Mouse (Mus musculus): ENCODE measurements around the gene Tmem107.

Gene Tmem107

GRCm38 (mm10) chr11:69070590-69071222 lies at the start of gene Tmem107:
TSS of gene Tmem107 (plus strand) at chr11:69070806.
- in situ Hi-C loops (cut with MboI, MseI), result no loop called here

DNA sequence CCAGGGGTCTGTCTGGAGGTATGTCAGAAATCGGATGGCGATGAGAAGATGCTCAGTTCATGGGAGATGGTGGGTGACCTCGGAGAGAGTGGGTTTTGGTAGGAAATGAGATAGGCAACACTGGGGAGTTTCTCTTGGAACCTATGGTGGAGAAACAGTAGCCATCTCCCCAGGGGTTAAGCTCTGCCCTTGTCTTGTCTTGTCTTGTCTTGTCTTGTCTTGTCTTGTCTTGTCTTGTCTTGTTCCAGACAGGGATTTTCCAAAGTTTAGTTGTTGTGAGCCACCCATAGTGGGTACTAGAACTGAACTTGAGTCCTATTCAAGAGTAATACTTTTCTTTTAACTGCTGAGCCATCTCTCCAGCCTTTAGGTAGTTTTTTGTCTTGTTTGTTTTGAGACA lies 44.0 kb upstream of the Tmem107 start:
- in situ Hi-C loops (cut with MboI, MseI), result no loop called here

DNA sequence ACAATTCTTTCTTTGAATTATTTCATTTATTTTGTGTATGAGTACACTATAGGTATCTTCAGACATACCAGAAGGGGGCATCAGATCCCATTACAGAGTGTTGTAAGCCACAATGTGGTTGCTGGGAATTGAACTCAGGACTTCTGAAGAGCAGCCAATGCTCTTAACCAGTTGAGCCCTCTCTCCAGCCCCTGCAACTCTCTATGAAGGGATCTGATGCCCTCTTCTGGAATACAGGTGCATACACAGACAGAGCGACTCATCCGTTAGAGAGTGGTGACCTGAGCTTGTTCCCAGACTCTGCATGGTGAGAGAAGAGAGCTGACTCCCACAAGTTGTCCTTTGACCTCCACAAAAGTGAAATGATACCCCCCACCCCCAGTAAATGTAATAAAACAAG lies 41.8 kb upstream of the Tmem107 start:
- in situ Hi-C loops (cut with MboI, MseI), result no loop called here

DNA sequence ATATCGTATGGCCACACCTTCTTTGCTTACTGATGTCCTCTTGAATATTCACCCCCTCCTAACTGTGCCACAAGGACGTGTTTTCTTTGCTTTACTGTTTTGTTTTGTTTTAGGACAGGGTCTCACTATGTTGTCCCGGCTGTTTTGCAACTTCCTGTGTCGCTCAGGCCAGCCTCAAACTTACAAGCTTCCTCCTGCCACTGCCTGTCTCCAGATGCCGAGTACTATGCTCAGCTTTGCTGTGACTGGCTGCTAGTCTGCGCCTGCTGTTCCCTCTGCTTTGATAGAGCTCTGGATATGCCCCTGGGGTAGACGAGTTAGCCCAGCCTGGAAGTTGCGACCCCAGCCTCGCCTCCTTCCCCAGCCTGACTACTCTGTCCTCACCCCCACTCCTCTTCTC lies 37.1 kb upstream of the Tmem107 start:
- in situ Hi-C loops (cut with MboI, MseI), result loop anchor here in 1 of 2 experiments (5.0 kb wide), 1 partner anchor 1079 kb away; no protein-coding TSS in a partner anchor

GRCm38 (mm10) chr11:69034585-69034984 lies 36.0 kb upstream of the Tmem107 start:
- in situ Hi-C loops (cut with MboI, MseI), result loop anchor here in 1 of 2 experiments (5.0 kb wide), 1 partner anchor 1078 kb away; no protein-coding TSS in a partner anchor

DNA sequence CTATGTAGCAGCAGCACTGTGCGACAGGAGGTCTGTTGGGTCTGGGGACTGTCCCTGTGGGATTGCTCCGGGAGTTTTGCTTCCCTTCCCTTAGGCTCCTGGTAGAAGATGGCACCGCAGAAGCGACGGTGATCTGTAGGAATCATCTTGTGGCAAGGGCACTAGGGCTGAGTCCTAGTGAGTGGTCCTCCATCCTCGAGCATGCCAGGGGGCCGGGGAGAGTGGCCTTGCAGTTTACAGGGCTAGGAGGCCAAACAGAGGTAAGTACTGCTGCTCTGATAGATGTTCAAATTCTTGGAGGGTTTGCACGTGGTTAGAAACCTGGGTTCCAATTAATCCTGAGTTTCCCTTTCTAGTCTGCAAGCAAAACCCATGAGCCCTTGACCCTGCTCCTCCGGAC lies 35.2 kb upstream of the Tmem107 start:
- in situ Hi-C loops (cut with MboI, MseI), result loop anchor here in 1 of 2 experiments (5.0 kb wide), 1 partner anchor 68 kb away; the partner anchor contains the start of gene Slc25a35

DNA sequence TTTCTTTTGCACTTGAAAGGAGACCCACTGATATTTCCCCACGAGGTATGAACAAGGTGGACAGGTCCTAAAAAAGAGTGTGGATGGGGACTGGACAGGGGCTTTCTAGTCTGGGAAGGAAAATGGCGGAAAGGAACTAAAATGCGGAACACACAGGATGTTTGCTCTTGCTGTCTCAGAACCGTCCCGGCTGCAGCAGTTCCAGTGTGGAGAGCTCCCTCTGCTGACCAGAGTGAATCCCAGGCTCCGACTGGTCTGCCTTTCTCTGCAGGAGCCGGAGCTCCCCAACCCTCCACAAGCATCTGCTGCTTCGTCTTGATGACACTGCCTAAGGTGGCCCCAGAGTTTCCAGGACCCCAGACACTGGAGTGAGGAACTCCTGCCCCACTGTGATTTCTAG lies 34.8 kb upstream of the Tmem107 start:
- in situ Hi-C loops (cut with MboI, MseI), result loop anchor here in 1 of 2 experiments (5.0 kb wide), 1 partner anchor 69 kb away; the partner anchor contains the start of gene Slc25a35

DNA sequence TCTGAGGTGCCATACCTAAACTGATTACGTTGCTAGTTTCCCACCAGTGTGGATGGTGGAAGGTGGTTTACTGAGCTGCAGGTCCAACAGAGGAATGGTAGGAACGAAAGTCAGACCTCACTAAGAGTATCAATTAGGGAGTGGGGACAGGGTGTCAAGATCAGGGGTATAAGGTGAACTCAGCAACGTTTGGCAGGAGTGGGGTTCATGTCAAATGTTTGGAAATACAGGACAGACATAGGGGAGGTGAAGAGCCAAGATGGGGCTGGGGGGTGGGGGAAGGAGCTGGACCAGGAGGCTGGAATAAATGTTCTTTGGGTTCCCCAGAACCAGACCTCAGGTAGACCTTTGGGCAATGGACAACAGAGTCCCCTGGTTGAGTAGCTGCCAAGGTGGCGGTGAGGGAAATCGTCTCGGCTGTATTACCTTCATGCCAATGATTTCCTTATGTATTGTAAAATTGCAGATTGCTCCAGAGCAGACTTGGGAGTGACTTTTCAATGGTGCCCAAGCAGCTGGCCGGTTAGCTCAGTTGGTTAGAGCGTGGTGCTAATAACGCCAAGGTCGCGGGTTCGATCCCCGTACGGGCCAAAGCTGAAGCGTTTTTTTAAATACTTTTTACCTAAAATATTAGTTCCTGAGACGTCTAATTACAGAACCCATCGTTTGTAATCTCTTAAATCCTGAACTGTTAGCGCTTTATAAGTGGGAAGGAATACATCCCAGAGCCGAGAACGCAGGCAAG lies 33.9 kb upstream of the Tmem107 start:
- in situ Hi-C loops (cut with MboI, MseI), result loop anchor here in 1 of 2 experiments (5.0 kb wide), 1 partner anchor 69 kb away; the partner anchor contains the start of gene Slc25a35

DNA sequence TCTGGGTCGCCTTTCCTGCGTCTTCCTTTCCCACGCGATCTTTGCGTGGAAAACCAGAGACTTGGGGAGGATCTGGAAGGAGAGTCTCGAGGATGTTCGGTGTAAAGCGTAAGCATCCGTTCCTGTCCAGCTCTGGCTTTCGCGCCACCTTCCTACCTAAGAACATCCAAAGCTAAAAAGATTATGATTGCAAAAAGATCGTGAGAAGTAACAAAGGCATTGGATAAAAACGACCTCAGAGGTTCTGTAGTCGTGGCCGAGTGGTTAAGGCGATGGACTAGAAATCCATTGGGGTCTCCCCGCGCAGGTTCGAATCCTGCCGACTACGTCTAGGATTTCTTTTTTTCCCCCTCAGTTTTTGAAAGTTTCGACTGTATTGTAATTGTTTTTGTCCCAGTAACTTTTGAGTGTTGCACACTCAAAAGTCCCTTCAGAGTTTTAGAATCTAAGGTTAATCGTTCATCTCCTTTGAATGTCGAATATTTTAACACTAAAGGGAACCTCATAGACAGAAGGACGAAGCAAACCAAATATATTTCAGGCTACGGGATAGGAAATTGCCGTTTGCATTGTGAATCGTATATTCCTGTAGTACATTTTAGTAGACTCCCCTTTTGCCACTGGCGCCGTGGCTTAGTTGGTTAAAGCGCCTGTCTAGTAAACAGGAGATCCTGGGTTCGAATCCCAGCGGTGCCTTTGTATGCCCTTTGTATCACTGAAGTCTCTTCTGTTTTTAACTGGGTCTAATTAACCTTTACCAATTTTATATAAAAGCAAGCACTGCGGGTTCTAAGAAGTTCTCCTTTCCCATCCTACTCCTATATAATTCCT lies 33.2 kb upstream of the Tmem107 start:
- in situ Hi-C loops (cut with MboI, MseI), result loop anchor here in 1 of 2 experiments (5.0 kb wide), 1 partner anchor 70 kb away; the partner anchor contains the start of gene Slc25a35

GRCm38 (mm10) chr11:69038173-69038572 lies 32.4 kb upstream of the Tmem107 start:
- in situ Hi-C loops (cut with MboI, MseI), result loop anchor here in 1 of 2 experiments (5.0 kb wide), 1 partner anchor 71 kb away; the partner anchor contains the start of gene Slc25a35

GRCm38 (mm10) chr11:69045531-69046394 lies 24.8 kb upstream of the Tmem107 start, which contains the start of gene Aurkb:
TSS of gene Aurkb (plus strand) at chr11:69045647.
- in situ Hi-C loops (cut with MboI, MseI), result no loop called here

DNA sequence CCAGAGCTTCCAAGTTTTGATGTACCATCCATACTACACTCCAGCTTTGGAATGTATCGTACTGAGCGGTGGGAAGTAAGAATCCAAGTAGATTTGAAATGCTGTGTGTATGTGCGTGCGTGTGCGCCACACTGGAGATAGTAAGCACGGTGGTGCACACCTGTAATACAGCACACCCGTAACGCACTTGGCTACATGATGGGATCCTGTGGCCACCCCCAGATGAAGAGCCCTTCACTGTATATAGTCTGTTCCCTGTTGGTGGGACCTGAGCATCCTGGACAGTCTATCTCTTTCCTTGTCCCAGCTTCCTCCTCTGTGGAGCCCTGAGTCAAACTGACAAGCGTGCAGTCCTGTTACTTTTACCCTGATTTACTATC lies 24.2 kb upstream of the Tmem107 start:
- in situ Hi-C loops (cut with MboI, MseI), result no loop called here

DNA sequence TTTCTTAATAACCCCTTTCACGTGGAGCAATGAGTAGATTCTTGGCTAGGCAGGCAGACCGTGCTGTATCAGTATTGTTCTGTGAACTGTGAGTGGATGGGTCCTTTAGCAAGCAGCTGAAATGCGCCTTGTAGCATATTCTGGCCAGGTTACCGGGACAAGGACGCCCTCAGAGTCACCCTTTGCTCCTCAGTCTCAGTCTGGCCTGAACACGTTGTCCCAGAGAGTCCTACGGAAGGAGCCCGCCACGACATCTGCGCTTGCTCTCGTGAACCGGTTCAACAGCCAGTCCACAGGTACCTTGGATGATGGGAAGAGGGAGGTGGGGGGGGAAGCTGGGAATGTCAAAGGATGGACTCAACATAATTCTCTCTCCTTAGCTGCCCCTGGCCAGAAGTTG lies 23.0 kb upstream of the Tmem107 start:
- in situ Hi-C loops (cut with MboI, MseI), result no loop called here

- in situ Hi-C loops (cut with MboI, MseI), result no loop called here
These were observed 22.5 kb upstream of the Tmem107 start for GRCm38 (mm10) chr11:69048151-69048550.

GRCm38 (mm10) chr11:69050748-69051147 lies 19.9 kb upstream of the Tmem107 start:
- in situ Hi-C loops (cut with MboI, MseI), result no loop called here

DNA sequence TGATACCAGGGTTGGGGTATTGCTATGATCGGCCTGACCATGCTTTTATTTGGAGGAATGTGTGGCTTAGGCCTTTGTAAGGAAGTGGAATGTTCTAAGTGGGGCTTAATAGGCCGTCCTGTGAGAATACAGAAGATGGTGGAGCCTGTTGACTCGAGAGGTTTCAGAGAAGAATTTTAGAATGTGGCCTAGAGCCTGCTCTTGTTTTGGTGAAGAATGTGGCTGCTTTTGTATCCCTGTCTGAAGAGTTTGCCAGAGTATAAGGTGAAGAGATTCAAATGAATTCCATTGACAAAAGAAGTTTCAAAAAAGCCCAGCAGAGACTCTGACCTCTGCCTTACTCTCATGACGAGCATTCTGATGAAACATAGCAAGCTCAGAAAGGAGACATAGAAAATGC lies 18.8 kb upstream of the Tmem107 start:
- in situ Hi-C loops (cut with MboI, MseI), result no loop called here

DNA sequence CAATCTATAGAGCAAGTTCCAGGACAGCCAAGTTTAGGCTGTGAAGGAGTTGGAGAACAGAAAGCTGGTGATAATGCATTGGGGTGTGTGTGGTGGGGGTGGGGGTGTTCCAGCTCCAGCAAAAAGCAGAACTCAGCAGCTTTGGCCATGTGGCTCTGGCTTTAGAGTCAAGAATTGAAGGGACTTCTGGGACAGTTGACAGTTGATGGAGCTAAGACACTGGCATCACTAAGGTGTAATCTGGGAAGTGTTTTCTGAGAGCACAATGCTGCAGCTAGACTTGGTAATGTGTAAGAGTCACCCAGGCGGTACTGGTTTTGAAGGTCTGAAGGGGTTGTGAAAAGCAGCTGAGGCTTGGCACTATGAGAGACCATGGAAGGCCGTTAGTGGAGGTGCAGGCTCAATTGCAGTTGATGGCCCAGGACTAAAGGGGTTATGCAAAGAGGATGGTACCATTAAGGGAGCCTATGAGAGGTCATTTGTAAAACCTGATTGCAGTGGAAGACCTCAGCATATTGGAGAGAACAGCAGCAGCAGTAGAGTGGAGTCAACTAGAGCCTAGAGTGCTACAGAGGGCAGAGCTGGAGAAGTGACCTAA lies 17.7 kb upstream of the Tmem107 start:
- in situ Hi-C loops (cut with MboI, MseI), result no loop called here

GRCm38 (mm10) chr11:69053848-69054247 lies 16.8 kb upstream of the Tmem107 start:
- in situ Hi-C loops (cut with MboI, MseI), result no loop called here

GRCm38 (mm10) chr11:69058265-69058664 lies 12.3 kb upstream of the Tmem107 start:
- in situ Hi-C loops (cut with MboI, MseI), result no loop called here

GRCm38 (mm10) chr11:69058729-69059356 lies 11.8 kb upstream of the Tmem107 start:
- in situ Hi-C loops (cut with MboI, MseI), result no loop called here
